Mouse (Mus musculus) cerebellum, adult 8-10 months (tissue): ENCODE results near the gene Cks2.
A peak's percentile ranks its signal among the peaks of the same experiment; 100 is the strongest.
"Not testable (repeated sequence)": the region's sequence is repeated elsewhere in the genome, so short reads cannot be mapped to it uniquely, and the experiment has no call there.

Source experiments
- DNase-seq: peaks from one replicate; pipeline ENCODE4 v3.0.0; 2022

Gene Cks2

GRCm38 (mm10) chr13:51641424-51641823 is 3.6 kb upstream of the Cks2 start:
- no peak for DNase-seq

- DNase-seq, result no peak
Observed at GRCm38 (mm10) chr13:51642171-51642778, 2.8 kb upstream of the Cks2 start.

DNA sequence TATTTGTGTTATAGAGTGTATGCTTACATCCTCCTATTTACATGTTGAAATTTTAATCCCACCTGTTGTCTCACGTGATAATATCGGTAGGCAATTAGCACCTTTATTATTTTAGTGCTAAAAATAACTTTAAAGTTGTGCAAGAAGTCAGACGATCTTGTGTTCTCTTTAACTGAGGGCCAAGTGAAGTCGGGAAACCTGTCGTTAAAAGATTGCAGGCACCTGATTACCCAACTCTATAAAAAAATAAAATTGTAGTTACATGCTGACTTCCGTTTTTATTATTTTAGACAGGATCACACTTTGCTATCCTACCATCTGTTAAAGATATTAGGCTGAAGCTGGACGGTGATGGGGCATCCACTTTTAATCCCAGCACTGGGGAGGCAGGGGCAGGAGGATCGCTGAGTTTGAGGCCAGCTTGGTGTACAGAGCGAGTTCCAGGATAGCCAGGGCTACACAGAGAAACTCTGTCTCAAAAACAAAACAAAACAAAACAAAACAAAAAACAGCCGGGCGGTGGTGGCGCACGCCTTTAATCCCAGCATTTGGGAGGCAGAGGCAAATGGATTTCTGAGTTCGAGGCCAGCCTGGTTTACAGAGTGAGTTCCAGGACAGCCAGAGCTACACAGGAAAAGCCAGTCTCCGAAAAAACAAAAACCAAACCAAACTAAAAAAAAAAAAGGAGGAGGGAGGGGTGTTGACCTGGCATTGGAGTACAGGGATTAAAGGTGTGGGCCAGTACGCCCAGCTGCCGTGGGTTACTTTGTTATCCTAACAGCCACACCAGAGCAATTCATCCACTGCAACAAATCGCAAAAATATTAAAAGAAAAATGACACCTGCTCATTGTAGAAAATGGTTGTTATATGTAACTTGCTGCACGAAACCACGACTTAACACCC is 856 bp upstream of the Cks2 start:
- DNase-seq, result no peak

DNA sequence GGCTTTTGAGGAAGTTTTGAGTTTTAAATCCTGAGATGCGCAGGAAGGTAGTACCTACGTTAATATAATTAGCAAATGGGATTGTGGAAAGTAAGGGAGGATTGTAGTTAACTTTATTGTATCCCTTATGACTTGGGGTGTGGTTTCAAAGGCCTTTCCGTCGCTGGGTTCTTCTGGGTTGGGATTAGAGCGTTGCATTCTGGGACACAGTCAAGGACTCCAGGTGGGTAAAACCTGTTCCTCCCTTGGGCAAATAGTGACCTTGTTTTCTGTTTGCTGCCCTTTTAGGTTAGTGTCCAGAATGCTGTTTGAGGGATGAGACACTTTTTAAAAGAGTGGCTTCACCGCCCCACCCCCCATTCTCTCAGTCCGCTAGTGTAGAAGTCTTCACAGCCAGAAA is 840 bp downstream of the Cks2 start:
- DNase-seq, result no peak

DNA sequence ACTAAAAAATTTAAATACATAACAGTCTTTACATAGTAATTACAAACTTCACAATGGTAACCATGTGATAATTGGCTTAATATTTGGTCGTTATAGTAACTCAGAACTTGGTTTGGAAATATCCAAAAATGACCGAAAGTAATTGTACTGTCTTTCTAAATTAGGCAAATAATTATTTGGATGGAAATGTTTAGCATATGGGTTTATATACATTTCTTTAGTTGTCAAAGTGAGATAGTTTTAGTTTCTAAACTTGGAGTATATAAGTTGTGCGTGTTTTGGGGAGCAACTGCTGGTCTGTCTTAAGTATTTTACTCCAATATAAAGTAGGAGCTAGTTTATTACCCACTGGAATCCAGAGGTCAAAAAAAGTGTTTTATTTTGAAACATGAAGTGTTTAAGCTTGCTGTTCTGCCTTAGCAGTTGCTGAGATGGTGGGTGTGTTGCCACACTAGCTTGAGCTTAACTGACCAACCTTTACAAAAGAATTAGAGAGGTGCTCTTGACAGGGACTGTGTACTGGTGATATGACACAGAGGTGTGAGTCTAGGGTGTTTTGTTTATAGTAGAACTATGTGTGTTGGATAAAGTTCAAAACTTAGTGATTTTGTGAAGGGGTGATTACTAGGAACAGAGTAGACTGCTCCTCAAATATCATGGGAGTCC is 1.5 kb downstream of the Cks2 start:
- DNase-seq, result no peak

DNA sequence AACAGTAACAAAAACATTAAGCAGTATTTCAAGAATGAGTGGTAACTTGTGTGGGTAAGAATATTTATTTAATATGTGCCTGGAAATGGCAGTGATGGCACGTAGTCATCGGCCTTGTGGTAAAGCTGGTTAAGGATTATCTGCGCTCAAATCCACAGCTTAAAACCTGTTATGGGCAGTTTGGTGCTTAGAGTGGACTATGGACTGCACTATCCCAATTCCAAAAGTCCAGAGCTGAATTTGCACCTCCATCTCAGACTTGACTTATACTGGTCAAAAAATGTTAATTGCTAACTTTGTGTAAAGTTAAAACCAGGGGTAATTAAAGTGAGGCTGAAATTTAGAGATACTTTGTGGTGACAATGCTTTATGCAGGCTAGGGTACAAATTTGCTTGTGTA is 2.7 kb downstream of the Cks2 start:
- DNase-seq, result no peak

- DNase-seq, result no peak
Observed at GRCm38 (mm10) chr13:51648237-51648636, 3.2 kb downstream of the Cks2 start.

DNA sequence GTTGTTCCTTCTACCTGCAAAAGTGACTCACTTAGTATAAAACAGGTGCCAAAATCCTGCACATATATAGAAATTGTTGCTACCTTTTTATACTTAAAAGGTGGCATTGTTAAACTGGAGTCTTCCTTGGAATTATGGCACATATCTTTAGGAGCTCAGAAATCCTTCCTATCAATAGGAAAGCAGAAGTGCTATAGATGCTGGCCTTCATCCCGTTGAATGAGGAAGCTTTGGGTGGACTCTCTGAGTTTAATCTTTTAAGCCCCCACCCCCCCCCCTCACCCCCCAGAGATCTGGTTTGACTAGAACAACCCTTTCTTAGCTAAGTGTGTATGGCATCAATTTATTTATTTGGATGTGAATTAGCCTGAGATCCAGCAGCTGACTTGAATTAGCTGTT is 4.7 kb downstream of the Cks2 start:
- DNase-seq, result no peak

DNA sequence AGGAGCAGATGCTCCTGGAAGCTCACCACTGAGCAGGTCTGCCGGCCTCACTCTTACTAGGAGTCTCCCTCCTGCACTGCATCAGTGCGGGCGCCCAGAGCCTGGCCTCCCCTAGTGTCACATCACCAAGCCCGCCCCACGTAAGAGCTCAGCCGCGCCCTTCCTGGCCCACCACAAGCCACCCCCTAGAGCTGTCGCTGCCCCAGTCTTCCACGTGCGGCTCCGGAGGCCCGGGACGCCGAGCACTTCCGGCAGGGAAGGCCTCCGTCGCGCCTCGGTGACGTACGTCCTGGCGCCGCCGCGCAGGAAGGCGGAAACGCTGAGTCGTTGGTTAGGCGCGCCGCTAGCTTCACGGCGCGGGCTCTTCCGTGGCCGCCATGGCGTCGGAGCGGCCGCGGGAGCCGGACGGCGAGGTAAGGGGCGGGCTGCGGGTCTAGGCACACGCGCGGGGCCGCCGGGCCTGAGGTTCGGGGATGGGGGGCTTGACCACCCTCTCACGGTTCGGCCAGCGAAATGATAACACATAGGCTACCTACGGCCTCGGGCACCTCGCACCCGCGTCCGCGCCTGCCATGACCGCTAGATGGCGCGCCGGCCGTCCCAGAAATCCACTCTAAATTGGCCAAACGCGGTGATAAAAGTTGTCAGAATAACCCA is 6.5 kb downstream of the Cks2 start, which contains the start of gene Secisbp2:
Gene Secisbp2 (plus strand): TSS at position 290 of the 657 bp plus-strand sequence.
- DNase-seq, result peak; percentile 94

GRCm38 (mm10) chr13:51653159-51653558 is 8.1 kb downstream of the Cks2 start:
- DNase-seq, result no peak

GRCm38 (mm10) chr13:51653961-51654360 is 8.9 kb downstream of the Cks2 start:
- DNase-seq, result no peak

- no peak for DNase-seq
Observed at GRCm38 (mm10) chr13:51656516-51657235, 11.6 kb downstream of the Cks2 start.

- DNase-seq, result no peak
Observed at GRCm38 (mm10) chr13:51658094-51658493, 13.1 kb downstream of the Cks2 start.

- DNase-seq, result no peak
Observed at GRCm38 (mm10) chr13:51659573-51659972, 14.5 kb downstream of the Cks2 start.

DNA sequence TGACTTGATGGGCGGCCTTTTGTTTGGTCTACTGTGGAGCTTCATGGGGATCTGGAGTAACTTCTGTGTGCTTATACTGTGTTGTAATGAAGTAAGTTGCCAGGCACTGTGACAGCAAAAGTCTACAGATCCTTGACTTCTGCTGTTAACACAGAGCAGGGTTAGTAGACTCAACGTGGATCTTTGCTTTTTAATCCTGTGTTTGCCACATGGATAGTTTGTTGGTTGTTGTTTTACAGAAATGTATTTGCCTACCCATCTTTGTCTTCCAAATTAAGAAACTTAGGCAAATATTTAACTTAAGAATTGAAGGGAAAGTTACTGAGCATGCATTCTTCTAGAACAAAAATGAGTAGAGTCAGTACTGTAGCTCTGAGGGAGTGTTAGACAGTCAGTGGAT is 18.5 kb downstream of the Cks2 start:
- no peak for DNase-seq

GRCm38 (mm10) chr13:51668195-51668594 is 23.2 kb downstream of the Cks2 start:
- DNase-seq, result not testable (repeated sequence)

GRCm38 (mm10) chr13:51676641-51677040 is 31.6 kb downstream of the Cks2 start:
- DNase-seq, result no peak

DNA sequence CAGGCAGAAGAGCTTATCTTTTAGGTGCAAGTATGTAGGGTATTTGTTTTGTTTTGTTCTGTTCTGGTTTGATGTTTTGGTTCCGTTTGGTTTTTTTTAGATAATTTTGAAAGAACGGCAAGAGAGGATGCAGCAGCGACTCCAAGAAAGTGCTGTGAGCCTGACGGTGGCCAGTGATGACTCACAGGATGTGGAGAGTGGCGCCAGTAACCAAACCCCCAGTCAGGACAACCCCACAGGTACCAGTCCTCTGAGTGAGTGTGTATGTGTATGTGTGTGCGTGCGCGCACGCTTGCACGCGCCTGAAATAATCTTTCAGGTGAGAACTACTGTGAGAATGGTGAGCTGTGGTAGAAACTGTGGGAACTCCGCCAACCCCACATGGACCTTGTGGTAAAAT is 32.0 kb downstream of the Cks2 start:
- no peak for DNase-seq

GRCm38 (mm10) chr13:51677630-51678185 is 32.7 kb downstream of the Cks2 start:
- DNase-seq, result no peak

DNA sequence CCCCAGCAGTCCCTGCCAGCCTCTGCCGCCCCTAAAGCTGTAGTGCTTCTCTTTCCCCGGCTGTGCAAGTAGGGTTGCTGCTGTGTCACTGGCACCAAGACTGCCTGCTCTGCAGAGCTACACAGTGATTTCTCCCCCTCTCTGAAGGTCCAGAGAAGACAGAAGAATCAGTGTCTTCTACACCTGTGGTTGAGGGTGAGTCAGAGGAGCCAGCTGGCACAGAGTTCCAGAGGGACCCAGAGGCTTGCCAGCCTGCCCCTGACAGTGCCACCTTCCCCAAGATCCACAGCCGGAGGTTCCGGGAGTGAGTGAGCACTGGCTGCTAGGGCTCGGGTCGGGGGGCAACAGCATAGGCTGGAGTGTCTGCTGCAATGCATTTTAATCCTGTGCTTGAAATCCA is 33.7 kb downstream of the Cks2 start:
- no peak for DNase-seq

DNA sequence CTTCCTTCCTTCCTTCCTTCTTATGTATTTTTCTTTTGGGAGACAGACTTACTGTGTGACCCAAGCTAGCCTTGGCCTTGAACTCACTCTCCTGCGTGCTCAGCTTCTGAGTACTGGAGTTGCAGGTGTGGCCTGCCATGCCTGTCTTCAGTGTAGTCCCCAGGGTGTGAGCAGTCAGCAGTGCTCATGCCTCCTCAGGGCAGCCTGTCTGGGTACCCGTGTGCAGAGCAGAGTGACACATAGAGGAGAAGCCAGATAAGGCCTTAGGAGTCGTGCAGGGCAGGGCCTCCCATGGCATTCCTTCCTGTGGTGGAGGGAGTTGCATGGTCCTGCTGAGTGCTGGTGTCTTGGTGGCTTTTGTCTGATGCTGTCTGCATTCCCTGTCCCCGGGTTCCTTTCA is 34.3 kb downstream of the Cks2 start:
- no peak for DNase-seq

DNA sequence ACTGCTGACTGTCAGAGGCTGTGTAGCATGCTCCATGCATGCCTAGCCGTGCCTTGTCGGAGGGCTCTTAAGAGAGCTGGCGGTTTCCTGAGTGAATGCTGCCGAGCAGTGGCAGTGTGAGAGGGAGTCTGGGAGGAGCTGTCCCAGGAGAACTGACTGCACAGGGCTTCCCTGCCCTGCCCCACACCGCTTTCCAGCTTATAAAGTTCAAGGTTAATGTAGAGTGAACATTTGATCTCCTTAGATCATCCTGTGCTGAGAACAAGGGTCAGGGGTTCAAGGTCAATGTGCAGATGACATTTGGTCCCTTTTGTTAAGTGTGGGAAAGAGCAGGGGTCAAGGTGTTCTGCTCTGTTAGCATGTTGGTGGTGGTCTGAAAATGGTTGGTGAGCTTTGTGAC is 36.0 kb downstream of the Cks2 start:
- DNase-seq, result no peak
